Mouse (Mus musculus): ENCODE data around the gene Hsd11b2.

- TF ChIP-seq TAL1 (IDR thresholded peaks at IDR 0.05; ENCODE audit: low read length) (no peak), GATA1 (IDR thresholded peaks at IDR 0.05; ENCODE audit: low read length) (no peak)
Observed at GRCm38 (mm10) chr8:105476161-105476560, 42.4 kb upstream of the Hsd11b2 start.

All from erythroblast, embryonic 14.5 days (primary cell).